In genomic region chr5:130037752-130038455, GRCm38 (mm10) we compare ENCODE assay signal across 7 mouse cellular contexts. TPM values are rescaled to one million over a fixed set of nuclear protein-coding genes. Genes with fewer than 3 reads are reported as not detected.
DNase-seq lines count a peak whose midpoint lies in the region; ATAC-seq and TF ChIP-seq lines count a peak whose summit lies in the region.

No protein-coding gene starts in this region.

- peak overlapping the region; percentile 12; the same call in 1 of the 2 replicates for H3K9ac ChIP-seq in ES-E14 (ENCODE audit: insufficient read depth, low read depth, low read length, poor library complexity, severe bottlenecking)
- no peak overlapping the region for H3K9ac ChIP-seq in kidney, embryonic 16.5 days (replicated peaks; ENCODE audit: low read length)
- no peak overlapping the region for H3K9ac ChIP-seq in liver, embryonic 12.5 days

- peak; percentile 63 to 66 for DNase-seq in B cell, adult 2 months
- peak; percentile 77 for DNase-seq in ES-E14 (ENCODE audit: low read depth, low spot score)
- peak; percentile 60 for DNase-seq in cerebellum, adult 11-12 months
- DNase-seq in gastrocnemius, postnatal 10 days, result peak; percentile 59
- DNase-seq in right cerebral cortex, postnatal 10 days (ENCODE audit: low spot score in 2 of 2), result peak; percentile 58 to 65

- in situ Hi-C loops in ES-E14 (cut with MboI; ENCODE audit: low sequenced_read_pairs in 2 of 2, unreplicated experiment in 2 of 2), result no loop called here

- peaks cover 31% of the 10 kb centered on the region for H3K36me3 ChIP-seq in ES-E14 (ENCODE audit: control insufficient read depth, insufficient read depth, low read length, poor library complexity, severe bottlenecking)
- peaks cover 24% of the 10 kb centered on the region for H3K36me3 ChIP-seq in kidney, embryonic 16.5 days (ENCODE audit: insufficient read depth, low read length)
- peaks cover 73% of the 10 kb centered on the region for H3K36me3 ChIP-seq in liver, embryonic 12.5 days

- no peaks in the 10 kb centered on the region for H3K27me3 ChIP-seq in kidney, embryonic 16.5 days (ENCODE audit: insufficient read depth, low read length)
- no peaks in the 10 kb centered on the region for H3K27me3 ChIP-seq in liver, embryonic 12.5 days (replicated peaks)

- no peak overlapping the region for H3K4me2 ChIP-seq in kidney, embryonic 16.5 days (replicated peaks; ENCODE audit: low read depth, low read length)
- H3K4me2 ChIP-seq in liver, embryonic 12.5 days, result no peak overlapping the region

- 70% methylated on average over 19 of the region's 19 CpGs for WGBS in kidney, embryonic 16.5 days
- WGBS in liver, embryonic 12.5 days (ENCODE audit: insufficient replicate concordance), result 76% methylated on average over 19 of the region's 19 CpGs

- H3K9me3 ChIP-seq in ES-E14 (ENCODE audit: control insufficient read depth, insufficient read depth, low read depth, low read length), result no peaks in the 10 kb centered on the region
- no peaks in the 10 kb centered on the region for H3K9me3 ChIP-seq in kidney, embryonic 16.5 days (ENCODE audit: low read length)
- no peaks in the 10 kb centered on the region for H3K9me3 ChIP-seq in liver, embryonic 12.5 days (replicated peaks)

- H3K4me3 ChIP-seq in ES-E14 (ENCODE audit: insufficient read depth in 1 of 2, low read depth in 1 of 2, low read length in 2 of 2, poor library complexity in 1 of 2, severe bottlenecking in 1 of 2), result no peak overlapping the region
- H3K4me3 ChIP-seq in kidney, embryonic 16.5 days (ENCODE audit: low read length), result no peak overlapping the region
- H3K4me3 ChIP-seq in liver, embryonic 12.5 days, result no peak overlapping the region

- peak; percentile 39; the same call in 1 of the 2 replicates for ATAC-seq in kidney, embryonic 16.5 days (ENCODE audit: low FRiP score, low TSS enrichment)
- peak; percentile 38; the same call in 1 of the 2 replicates for ATAC-seq in liver, embryonic 12.5 days

- peak overlapping the region; percentile 1; the same call in 1 of the 2 replicates for H3K27ac ChIP-seq in ES-E14 (ENCODE audit: insufficient read depth, low read depth, low read length, poor library complexity, severe bottlenecking)
- H3K27ac ChIP-seq in kidney, embryonic 16.5 days (ENCODE audit: low read length), result no peak overlapping the region
- no peak overlapping the region for H3K27ac ChIP-seq in liver, embryonic 12.5 days

- H3K4me1 ChIP-seq in ES-E14 (ENCODE audit: control insufficient read depth in 2 of 2, insufficient read depth in 2 of 2, low read length in 2 of 2, poor library complexity in 1 of 2), result no peaks in the 10 kb centered on the region; a peak in 1 of 4 replicates
- no peaks in the 10 kb centered on the region for H3K4me1 ChIP-seq in kidney, embryonic 16.5 days (ENCODE audit: insufficient read depth, low read length)
- peaks cover 16% of the 10 kb centered on the region for H3K4me1 ChIP-seq in liver, embryonic 12.5 days

TF ChIP-seq in ES-E14, 5 proteins besides CTCF, POLR2A, EP300 and RAD21:
- TF ChIP-seq MAFK (IDR thresholded peaks at IDR 0.05; ENCODE audit: insufficient read depth, low read depth, low read length) (no peak), ZC3H11A (IDR thresholded peaks at IDR 0.05; ENCODE audit: borderline replicate concordance, low read depth, low read length) (no peak), HCFC1 (IDR thresholded peaks at IDR 0.05; ENCODE audit: borderline replicate concordance, insufficient read depth, low read length) (no peak), ZNF384 (IDR thresholded peaks at IDR 0.05; ENCODE audit: low read depth, low read length) (no peak), CHD2 (IDR thresholded peaks at IDR 0.05; ENCODE audit: low read depth, low read length) (no peak)

RNA-seq across cellular contexts. Expression of gene Crcp, which starts 8.8 kb away (rescaled TPM):
- 21.1 and 30.8 TPM in 2 replicates for total RNA-seq in ES-E14 (2012; rRNA removed)
- 10 to 100 TPM; 14.5 to 16.5 TPM for total RNA-seq in gastrocnemius, postnatal 10 days (2021)
- 43.7 and 46.2 TPM in 2 replicates for polyA plus RNA-seq in kidney, embryonic 16.5 days (2015; fragmentation: Nextera tagmentation; extraction: Ambion mirVana)
- polyA plus RNA-seq in liver, embryonic 12.5 days (2016; fragmentation: Nextera tagmentation; extraction: Ambion mirVana), result 33.9 and 34.7 TPM in 2 replicates

RNA-seq across cellular contexts. Expression of gene Asl, which starts 8.9 kb away (rescaled TPM):
- total RNA-seq in ES-E14 (2012; rRNA removed), result 27.2 and 31.8 TPM in 2 replicates
- 10 to 100 TPM; 10.2 to 10.3 TPM for total RNA-seq in gastrocnemius, postnatal 10 days (2021)
- polyA plus RNA-seq in kidney, embryonic 16.5 days (2015; fragmentation: Nextera tagmentation; extraction: Ambion mirVana), result 59.2 and 73.9 TPM in 2 replicates
- 39.1 and 41.1 TPM in 2 replicates for polyA plus RNA-seq in liver, embryonic 12.5 days (2016; fragmentation: Nextera tagmentation; extraction: Ambion mirVana)

RNA-seq across cellular contexts. Expression of gene Gusb, which starts 35.1 kb away (rescaled TPM):
- 29.0 and 53.5 TPM in 2 replicates for total RNA-seq in ES-E14 (2012; rRNA removed)
- total RNA-seq in gastrocnemius, postnatal 10 days (2021), result 10 to 100 TPM; 16.5 to 23.5 TPM
- polyA plus RNA-seq in kidney, embryonic 16.5 days (2015; fragmentation: Nextera tagmentation; extraction: Ambion mirVana), result 55.0 and 59.4 TPM in 2 replicates
- 44.8 and 49.1 TPM in 2 replicates for polyA plus RNA-seq in liver, embryonic 12.5 days (2016; fragmentation: Nextera tagmentation; extraction: Ambion mirVana)

RNA-seq across cellular contexts. Expression of gene Tpst1, which starts 35.2 kb away (rescaled TPM):
- 51.4 and 59.9 TPM in 2 replicates for total RNA-seq in ES-E14 (2012; rRNA removed)
- 10 to 100 TPM; 26.8 to 30.9 TPM for total RNA-seq in gastrocnemius, postnatal 10 days (2021)
- 67.7 and 70.1 TPM in 2 replicates for polyA plus RNA-seq in kidney, embryonic 16.5 days (2015; fragmentation: Nextera tagmentation; extraction: Ambion mirVana)
- polyA plus RNA-seq in liver, embryonic 12.5 days (2016; fragmentation: Nextera tagmentation; extraction: Ambion mirVana), result 37.1 and 37.2 TPM in 2 replicates
